Mouse (Mus musculus) layer of hippocampus, adult 9-11 months (tissue): ENCODE results near the gene Henmt1.

Experiments used
- DNase-seq: peaks from one replicate; pipeline ENCODE4 v3.0.0; 2022

Henmt1 gene

GRCm38 (mm10) chr3:109008180-109008579, 68.5 kb downstream of the Henmt1 start:
- no peak for DNase-seq
